Mouse (Mus musculus) stomach, postnatal 0 days (tissue): ENCODE results near the gene Cpm.

ENCODE experiments used
- CTCF ChIP-seq: IDR thresholded peaks from 2 replicates; pipeline ENCODE4 v1.5.1; 2016; ENCODE audit warnings: antibody characterized with exemption, low read depth, mild to moderate bottlenecking, moderate library complexity
- EP300 ChIP-seq: optimal IDR thresholded peaks from 2 replicates; pipeline ENCODE3; 2016; ENCODE audit warnings: antibody characterized with exemption

DNA sequence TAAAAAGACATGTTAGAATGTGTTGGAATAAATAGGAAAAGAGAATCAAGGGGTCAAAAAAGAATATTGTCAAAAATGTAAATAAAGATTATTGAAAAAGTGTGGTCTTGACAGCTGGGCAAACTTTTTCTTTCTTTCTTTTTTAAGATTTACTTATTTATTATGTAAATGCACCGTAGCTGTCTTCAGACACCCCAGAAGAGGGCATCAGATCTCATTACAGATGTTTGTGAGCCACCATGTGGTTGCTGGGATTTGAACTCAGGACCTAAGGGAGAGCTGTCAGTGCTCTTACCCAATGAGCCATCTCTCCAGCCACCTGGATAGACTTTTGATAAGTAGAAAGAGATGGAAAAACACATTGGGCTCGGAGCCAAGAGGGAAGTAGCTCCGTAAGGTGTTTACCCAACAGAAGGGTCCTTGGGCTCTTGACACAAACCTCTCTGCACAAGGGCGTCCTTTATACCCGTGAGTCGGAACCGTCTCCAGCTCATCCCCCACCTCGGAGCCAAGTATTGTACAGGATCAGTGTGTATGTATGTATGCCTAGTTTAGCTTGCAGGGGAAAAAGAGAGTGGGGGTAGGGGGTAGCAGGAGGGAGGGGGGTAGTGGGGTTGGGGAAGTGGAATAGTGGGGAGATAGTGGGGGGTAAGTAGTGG lies 24.5 kb upstream of the Cpm start:
- TF ChIP-seq CTCF (no peak), EP300 (no peak)
